Mouse (Mus musculus): Measurements from ENCODE around the gene Tspoap1.

Tspoap1 gene

DNA sequence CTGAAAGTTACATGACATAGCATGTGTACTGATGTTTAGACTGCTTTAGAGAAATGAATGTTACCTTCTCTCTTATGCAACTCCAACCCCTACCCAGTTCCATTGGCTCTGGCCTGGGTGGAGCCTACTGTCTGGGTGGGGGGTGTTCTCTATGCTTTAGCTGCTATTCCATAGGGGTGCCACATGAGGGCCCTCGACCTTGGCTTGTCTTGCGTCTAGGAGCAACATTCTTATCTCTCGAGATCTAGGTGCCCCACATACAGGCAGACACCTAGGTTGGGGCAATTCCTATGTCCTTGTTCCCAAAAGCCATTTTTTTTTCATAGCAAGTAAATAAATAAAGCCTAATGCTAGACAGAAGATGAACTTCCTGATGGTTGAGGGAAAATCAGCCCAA, 734 bp upstream of the Tspoap1 start:
- DNase-seq = no peak

GRCm38 (mm10) chr11:87761181-87761721, 910 bp downstream of the Tspoap1 start:
- DNase-seq = no peak

- DNase-seq = no peak
Observed at GRCm38 (mm10) chr11:87761806-87762701, 1.7 kb downstream of the Tspoap1 start.

DNA sequence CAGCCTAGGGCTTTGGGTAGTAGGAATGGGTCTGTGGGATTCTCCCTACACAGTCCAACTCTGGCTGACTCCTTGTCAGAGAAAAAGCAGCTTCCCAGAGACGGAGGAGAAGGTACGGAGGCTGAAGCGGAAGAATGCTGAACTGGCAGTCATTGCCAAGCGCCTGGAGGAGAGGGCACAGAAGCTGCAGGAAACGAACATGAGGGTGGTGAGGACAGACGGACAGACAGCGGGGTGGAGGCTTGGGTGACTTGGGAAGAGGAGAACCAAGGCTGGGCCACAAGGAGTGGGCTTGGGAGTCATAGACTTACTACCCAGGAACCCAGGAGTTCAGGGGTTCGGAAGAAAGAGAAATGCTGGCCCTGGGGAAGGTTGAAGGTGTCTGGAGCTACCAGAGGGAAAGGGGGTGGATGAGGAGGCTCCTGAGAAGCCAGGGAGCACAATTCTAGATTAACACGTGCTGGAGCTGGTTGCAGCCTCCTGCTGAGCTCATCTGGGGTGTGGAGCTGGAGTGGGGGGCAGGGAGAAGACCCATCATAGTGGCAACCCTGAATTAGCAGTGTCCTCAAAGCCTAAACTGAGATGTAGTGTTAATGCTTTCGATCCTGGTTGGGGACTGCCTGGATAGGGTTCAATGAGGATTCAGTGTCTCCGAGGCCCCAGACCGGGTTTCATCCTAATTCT, 2.5 kb downstream of the Tspoap1 start:
- DNase-seq = no peak

DNA sequence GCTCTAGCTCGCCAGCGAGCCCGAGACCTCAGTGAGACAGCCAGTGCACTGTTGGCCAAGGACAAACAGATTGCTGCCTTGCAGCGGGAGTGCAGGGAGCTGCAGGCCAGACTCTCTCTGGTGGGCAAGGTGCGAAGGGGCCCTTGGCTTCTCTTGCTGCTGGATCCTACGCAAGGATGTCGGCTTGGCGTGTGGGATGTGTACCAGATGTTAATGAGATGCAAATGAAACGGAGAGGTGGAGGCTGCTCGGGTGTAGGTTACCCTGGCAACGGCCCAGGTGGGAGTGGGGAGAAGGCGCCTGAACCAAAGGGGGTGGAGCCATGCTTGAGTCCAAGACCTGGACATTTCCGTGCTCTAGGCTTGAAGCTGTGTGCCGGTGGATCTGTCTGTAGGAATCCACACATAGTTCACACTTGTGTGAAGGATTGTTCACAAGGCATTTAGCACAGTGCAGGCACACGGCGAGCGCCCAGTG, 3.2 kb downstream of the Tspoap1 start:
- no peak for DNase-seq

GRCm38 (mm10) chr11:87763988-87764876, 3.9 kb downstream of the Tspoap1 start:
- no peak for DNase-seq

GRCm38 (mm10) chr11:87768745-87769144, 8.4 kb downstream of the Tspoap1 start:
- DNase-seq = no peak

GRCm38 (mm10) chr11:87770989-87771388, 10.6 kb downstream of the Tspoap1 start:
- peak; percentile 83 for DNase-seq

- no peak for DNase-seq
Observed at GRCm38 (mm10) chr11:87772354-87772753, 12.0 kb downstream of the Tspoap1 start.

GRCm38 (mm10) chr11:87778100-87778765, 17.9 kb downstream of the Tspoap1 start:
- DNase-seq = peak; percentile 84

GRCm38 (mm10) chr11:87778915-87779314, 18.6 kb downstream of the Tspoap1 start:
- DNase-seq = no peak

DNA sequence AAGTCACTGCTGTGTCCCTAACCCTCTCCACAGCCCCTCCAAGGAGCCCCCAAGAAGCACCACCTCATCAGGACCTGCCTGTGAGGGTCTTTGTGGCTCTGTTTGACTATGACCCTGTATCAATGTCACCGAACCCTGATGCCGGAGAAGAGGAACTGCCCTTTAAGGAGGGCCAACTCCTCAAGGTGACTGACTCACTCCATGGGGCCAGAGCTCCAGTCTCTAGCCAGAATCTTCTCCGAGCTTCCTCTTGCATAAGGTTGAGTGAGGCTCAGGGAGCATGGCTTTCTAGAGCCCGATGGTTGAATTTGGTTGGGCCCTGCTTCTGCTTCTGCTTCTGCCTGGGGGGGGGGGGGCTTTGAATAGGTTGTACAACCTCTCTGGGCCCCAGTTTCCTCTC, 19.1 kb downstream of the Tspoap1 start:
- no peak for DNase-seq

DNA sequence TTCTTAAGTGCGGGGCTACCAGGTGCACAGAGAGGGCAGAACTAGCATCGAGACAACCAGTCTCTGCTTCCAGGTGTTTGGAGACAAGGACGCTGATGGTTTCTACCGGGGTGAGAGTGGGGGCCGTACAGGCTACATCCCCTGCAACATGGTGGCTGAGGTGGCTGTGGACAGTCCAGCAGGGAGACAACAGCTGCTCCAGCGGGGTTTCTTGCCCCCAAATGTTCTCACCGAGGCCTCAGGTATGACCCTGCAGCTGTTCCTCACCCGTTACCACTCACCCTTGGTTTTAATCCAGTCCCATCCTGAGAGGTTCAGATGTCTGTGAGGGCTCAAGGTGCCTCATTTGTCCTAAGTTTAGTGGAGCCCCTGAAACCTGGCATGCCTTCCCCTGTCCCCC, 19.8 kb downstream of the Tspoap1 start:
- DNase-seq = no peak

DNA sequence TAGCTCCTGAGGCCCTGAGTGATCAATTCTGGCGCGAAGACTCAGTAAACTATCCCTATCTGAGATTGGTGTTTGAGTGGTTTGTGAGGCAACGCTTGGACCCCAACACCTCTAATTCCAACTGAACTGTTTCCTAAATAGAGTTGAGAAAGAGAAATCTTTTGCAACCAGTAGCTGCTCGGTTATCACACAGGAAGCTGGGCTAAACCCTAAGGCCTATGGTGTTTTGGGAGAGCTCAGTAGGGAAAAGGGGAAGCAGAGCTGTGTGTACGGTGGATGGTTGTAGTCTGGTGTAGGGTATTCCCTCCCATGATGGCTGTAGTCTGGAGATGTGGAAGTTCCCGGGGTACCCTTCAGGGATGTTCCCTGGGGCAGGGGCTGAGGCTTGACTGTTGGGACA, 29.7 kb downstream of the Tspoap1 start:
- no peak for DNase-seq

DNA sequence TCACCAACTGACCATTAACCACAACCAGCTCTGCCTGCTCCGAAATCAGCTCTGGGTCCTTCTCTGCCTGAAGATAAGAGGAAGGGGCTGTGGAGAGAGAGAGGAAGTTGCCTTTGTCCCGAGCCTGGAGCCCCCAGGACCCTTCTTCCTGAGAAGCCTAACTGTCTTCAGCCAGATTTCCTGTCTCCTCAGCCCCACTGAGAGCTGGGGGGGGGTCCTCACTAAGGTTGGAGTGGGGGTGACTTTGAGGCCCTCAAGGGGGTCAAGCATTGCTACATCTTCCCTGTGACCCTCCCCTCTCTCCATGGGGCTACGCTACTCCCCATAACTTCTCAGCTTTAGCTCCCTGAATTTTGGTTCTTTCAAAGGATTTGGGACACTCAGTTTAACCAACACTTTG, 33.1 kb downstream of the Tspoap1 start, which contains the start of gene Mpo:
Gene Mpo, plus strand, starts transcription at position 122 of the 400 bp plus-strand sequence.
- no peak for DNase-seq

GRCm38 (mm10) chr11:87801711-87802275, 41.5 kb downstream of the Tspoap1 start:
- DNase-seq = no peak

- DNase-seq = peak; percentile 9
Observed at GRCm38 (mm10) chr11:87802621-87803020, 42.3 kb downstream of the Tspoap1 start.

- DNase-seq = peak; percentile 59
Observed at GRCm38 (mm10) chr11:87805448-87805847, 45.1 kb downstream of the Tspoap1 start.

- DNase-seq = no peak
Observed at GRCm38 (mm10) chr11:87807433-87807832, 47.1 kb downstream of the Tspoap1 start.

DNA sequence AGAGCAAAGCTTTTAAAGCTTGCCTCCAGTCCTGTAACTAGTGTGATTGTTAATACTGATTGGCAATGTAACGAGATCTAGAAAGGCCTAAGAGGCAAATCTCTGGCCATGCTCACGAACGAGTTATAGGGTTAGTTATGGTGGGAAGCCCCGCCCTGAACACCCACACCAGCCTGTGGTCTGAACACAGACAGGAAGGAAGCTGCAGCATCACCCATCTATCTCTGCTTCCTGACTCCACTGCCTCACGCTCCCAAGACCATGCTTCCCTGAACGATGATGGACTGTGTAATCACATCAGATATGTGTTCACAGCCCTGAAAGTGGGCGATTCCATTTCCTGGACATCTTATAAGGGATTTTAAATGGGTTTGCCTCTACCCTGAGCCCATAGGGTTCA, 47.9 kb downstream of the Tspoap1 start:
- no peak for DNase-seq

DNA sequence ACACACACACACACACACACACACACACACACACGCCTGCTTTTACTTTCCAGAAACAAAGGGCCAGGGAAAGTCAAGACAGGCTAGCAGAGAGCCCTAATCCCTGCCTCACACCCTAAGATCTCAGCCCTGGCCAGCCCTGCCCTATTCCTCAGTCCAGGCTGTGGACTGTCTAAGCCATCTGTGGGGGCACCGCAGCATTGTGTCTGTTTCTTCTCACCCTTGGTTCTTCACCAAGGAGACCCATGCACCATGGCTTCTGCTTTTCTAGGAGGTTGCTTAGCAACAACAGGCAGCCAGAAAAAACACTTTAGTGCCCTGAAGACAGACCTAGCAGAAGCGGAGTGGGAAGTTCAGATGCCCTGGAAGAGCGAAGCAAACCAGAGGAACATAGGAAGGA, 51.1 kb downstream of the Tspoap1 start:
- DNase-seq = peak; percentile 15

GRCm38 (mm10) chr11:87814831-87815230, 54.5 kb downstream of the Tspoap1 start:
- no peak for DNase-seq
